Mouse (Mus musculus) liver, embryonic 13.5 days (tissue): ENCODE data around the gene Arhgap20. TPM values are rescaled to one million over a fixed set of nuclear protein-coding genes. Genes with fewer than 3 reads are reported as not detected.

Experiments used
- ATAC-seq: fragments of 200-750 bp; cut with Nextera tagmentation; 2 replicates; pipeline ENCODE4 v1.8.0; 2017; ENCODE audit warnings: low read depth, mild to moderate bottlenecking, moderate number of reproducible peaks, moderate library complexity
- DNase-seq: peaks from one replicate; pipeline ENCODE4 v3.0.0; 2022
- H3K27ac ChIP-seq: fragments of 300-500 bp; sonication (generic); 2 replicates; pipeline ENCODE4 v1.5.1; 2015; ENCODE audit warnings: moderate library complexity, mild to moderate bottlenecking, inconsistent platforms
- H3K27me3 ChIP-seq: fragments of 300-500 bp; sonication (generic); 2 replicates; pipeline ENCODE4 v1.6.1; 2015; ENCODE audit warnings: mild to moderate bottlenecking, inconsistent platforms
- H3K36me3 ChIP-seq: fragments of 300-500 bp; sonication (generic); 2 replicates; pipeline ENCODE4 v1.6.1; 2015; ENCODE audit warnings: mild to moderate bottlenecking, inconsistent platforms
- H3K4me1 ChIP-seq: fragments of 300-500 bp; sonication (generic); replicated peaks from 2 replicates; pipeline ENCODE4 v1.6.1; 2015; ENCODE audit warnings: inconsistent platforms
- H3K4me2 ChIP-seq: fragments of 300-500 bp; sonication (generic); 2 replicates; pipeline ENCODE4 v1.6.1; 2015; ENCODE audit warnings: inconsistent platforms, mild to moderate bottlenecking, moderate library complexity
- H3K4me3 ChIP-seq: fragments of 300-500 bp; sonication (generic); replicated peaks from 2 replicates; pipeline ENCODE4 v1.5.1; 2015; ENCODE audit warnings: mild to moderate bottlenecking, inconsistent platforms
- H3K9ac ChIP-seq: fragments of 300-500 bp; sonication (generic); 2 replicates; pipeline ENCODE4 v1.6.1; 2015; ENCODE audit warnings: mild to moderate bottlenecking, inconsistent platforms
- H3K9me3 ChIP-seq: fragments of 300-500 bp; sonication (generic); replicated peaks from 2 replicates; pipeline ENCODE4 v1.6.1; 2016; ENCODE audit warnings: inconsistent platforms
- WGBS: fragments of 180-500 bp; shearing (Covaris S2); methylation state at CpG from one replicate; pipeline ENCODE4 v1.1.7; 2015; ENCODE audit not compliant: insufficient replicate concordance; 5-methylcytosine and 5-hydroxymethylcytosine counted together
- polyA plus RNA-seq: library from polyadenylated mRNA; unstranded; fragments of >200 nt; fragmentation: Nextera tagmentation; extraction: Ambion mirVana; gene quantifications from 2 replicates; pipeline ENCODE4 v1.2.1, GENCODE M21; 2015

Gene Arhgap20
- polyA plus RNA-seq = 0.08 and 0.12 TPM in 2 replicates

GRCm38 (mm10) chr9:51764921-51765416 is at the start of gene Arhgap20:
TSS of gene Arhgap20 (plus strand) at chr9:51765337.
- H3K9me3 ChIP-seq = no peaks in the 10 kb centered on the region
- ATAC-seq = peak; percentile 91
- DNase-seq = peak; percentile 31
- H3K27ac ChIP-seq = no peak within 1 kb of the TSS
- under 1% methylated on average over 63 of the region's 77 CpGs for WGBS
- peaks cover 79% of the 10 kb centered on the region for H3K27me3 ChIP-seq
- peak within 1 kb of the TSS; percentile 61 for H3K4me3 ChIP-seq
- peak within 1 kb of the TSS; percentile 51; the same call in 1 of the 2 replicates for H3K9ac ChIP-seq
- H3K4me1 ChIP-seq = peaks cover 14% of the 10 kb centered on the region
- no peaks in the 10 kb centered on the region for H3K36me3 ChIP-seq
- H3K4me2 ChIP-seq = peak within 1 kb of the TSS; percentile 83

GRCm38 (mm10) chr9:51718793-51719192 is 46.3 kb upstream of the Arhgap20 start:
- Histone ChIP-seq H3K9me3 (no peaks in the 10 kb centered on the region), H3K4me1 (no peaks in the 10 kb centered on the region), H3K36me3 (no peaks in the 10 kb centered on the region), H3K4me3 (no peak overlapping the region), H3K4me2 (no peak overlapping the region), H3K27me3 (no peaks in the 10 kb centered on the region), H3K27ac (no peak overlapping the region), H3K9ac (no peak overlapping the region)
- ATAC-seq = no peak
- no peak for DNase-seq
- 58% methylated on average over 3 of the region's 3 CpGs for WGBS

DNA sequence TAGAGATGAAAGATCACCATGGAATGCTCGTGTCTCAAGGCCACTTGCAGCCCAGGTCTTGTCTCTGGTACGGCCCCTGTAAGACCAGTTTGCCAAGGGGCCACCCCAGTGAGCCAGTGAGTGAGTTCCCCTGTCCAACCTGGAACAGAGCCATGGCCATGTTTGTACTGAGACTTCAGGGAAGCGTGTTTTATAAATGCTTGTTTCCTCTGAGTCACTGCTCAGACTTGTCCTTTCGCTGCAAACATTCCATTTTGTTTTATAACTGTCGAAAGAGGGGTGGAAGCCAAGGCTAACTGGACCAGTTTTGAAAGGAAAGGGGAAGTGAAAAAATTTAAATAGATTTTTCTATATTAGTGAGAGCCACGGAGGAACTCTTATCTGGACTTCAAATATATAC is 37.2 kb upstream of the Arhgap20 start:
- WGBS = 39% methylated on average over 6 of the region's 6 CpGs
- ATAC-seq (no peak), DNase-seq (no peak)
- Histone ChIP-seq H3K4me2 (no peak overlapping the region), H3K36me3 (no peaks in the 10 kb centered on the region), H3K4me3 (no peak overlapping the region), H3K27me3 (no peaks in the 10 kb centered on the region), H3K27ac (no peak overlapping the region), H3K9ac (no peak overlapping the region), H3K9me3 (no peaks in the 10 kb centered on the region), H3K4me1 (no peaks in the 10 kb centered on the region)

DNA sequence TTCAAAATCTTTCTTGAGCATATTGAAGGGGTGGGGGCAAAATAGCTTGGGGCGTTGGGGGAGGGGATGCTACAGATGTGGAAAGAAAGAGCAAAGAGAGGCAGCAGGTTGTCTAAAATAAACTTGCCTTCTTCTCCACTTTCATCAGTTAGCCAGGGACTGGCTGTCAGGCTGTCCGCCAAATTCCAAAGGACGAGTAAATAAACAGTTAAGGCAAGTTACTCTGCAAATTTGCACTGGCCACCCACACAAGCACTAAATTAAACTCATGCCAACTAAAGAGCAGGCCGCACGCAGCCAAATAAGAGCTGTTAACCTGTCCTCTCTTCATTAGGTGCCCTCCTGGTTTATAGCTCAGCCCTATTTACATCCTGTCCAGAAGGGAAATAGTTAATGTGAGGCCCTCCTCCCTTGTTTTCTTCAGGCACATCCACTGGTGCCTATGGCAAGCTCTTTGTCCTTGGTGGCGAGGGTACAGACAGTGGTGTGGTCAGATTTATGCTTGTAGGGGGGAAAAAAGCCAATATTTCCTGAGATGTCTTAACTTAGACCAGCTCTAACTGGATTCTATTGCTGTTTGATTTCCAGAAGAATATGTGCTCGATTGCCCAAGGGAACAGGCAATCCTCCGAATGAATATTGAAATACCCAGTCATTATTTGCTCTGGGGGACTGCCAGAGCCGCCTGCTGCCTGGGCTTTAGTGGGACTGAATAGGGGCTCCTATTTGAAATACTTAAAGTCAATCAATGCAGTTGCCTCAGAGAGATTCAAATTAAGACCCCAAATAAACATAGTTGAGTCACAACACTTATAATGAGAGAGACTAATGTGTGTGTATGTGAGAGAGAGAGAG is 29.7 kb upstream of the Arhgap20 start:
- H3K4me1 ChIP-seq = no peaks in the 10 kb centered on the region
- H3K27me3 ChIP-seq = no peaks in the 10 kb centered on the region
- no peak overlapping the region for H3K4me3 ChIP-seq
- ATAC-seq (peak; percentile 50), DNase-seq (no peak)
- no peak overlapping the region for H3K4me2 ChIP-seq
- no peak overlapping the region for H3K9ac ChIP-seq
- no peaks in the 10 kb centered on the region for H3K9me3 ChIP-seq
- 48% methylated on average over 9 of the region's 9 CpGs for WGBS
- no peak overlapping the region; the same call in 1 of the 2 replicates for H3K27ac ChIP-seq
- H3K36me3 ChIP-seq = no peaks in the 10 kb centered on the region

DNA sequence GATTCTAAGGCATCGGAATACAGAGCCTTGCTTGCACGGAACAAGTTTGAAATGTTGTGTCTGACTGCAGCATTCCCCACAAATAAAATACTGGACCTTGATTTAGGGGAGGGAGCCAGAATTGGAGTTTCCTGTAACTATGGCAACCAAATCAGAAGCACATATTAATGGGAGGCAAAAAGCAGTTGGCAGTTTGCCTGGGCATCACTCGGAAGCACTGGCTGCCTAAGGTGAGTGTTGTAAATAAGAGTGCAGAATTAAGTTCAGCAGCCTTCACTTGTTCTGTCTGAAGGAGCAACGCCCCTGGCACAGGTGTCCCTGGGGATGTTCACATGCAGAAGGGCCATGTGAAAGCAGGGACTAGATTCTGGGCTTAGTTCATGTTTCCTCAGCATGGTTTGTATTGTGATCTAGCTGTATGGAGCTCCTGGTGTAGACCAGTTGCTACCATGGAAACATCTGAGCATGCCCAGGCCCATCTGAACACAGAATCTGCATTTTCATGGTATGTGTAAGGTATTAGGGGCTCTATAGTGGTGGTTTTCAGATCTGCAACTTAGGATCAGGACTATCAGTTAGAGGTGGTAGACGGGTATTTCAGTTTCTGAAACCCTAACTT is 28.3 kb upstream of the Arhgap20 start:
- Histone ChIP-seq H3K27me3 (no peaks in the 10 kb centered on the region), H3K36me3 (no peaks in the 10 kb centered on the region), H3K4me2 (no peak overlapping the region), H3K4me3 (no peak overlapping the region), H3K4me1 (no peaks in the 10 kb centered on the region), H3K9ac (no peak overlapping the region), H3K9me3 (no peaks in the 10 kb centered on the region), H3K27ac (no peak overlapping the region)
- 55% methylated on average over 5 of the region's 5 CpGs for WGBS
- ATAC-seq (no peak), DNase-seq (no peak)

- no peaks in the 10 kb centered on the region for H3K4me1 ChIP-seq
- no peaks in the 10 kb centered on the region for H3K27me3 ChIP-seq
- H3K4me3 ChIP-seq = no peak overlapping the region
- H3K9ac ChIP-seq = no peak overlapping the region
- 66% methylated on average over 9 of the region's 9 CpGs for WGBS
- H3K4me2 ChIP-seq = no peak overlapping the region
- ATAC-seq (no peak), DNase-seq (no peak)
- H3K9me3 ChIP-seq = no peaks in the 10 kb centered on the region
- no peaks in the 10 kb centered on the region for H3K36me3 ChIP-seq
- no peak overlapping the region for H3K27ac ChIP-seq
Measured at GRCm38 (mm10) chr9:51738349-51738748, 26.8 kb upstream of the Arhgap20 start.

DNA sequence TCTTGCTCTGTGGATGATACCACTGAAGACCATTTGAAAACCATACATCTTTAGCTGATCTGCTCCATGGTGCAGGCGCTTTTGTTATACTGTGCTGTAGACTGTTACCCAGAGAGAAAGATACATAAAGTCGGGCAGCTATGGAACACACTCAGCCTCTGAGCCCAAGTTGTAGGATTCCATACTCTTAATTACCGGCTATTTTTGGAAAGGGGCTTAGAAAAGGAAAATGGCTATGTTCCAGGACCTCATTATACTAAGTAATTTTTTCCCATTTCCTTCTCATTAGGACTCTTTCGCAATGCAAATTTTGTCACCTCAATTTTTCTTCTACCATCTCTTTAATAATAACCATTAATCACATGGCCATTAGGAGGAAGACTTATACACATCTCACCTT is 25.3 kb upstream of the Arhgap20 start:
- no peaks in the 10 kb centered on the region for H3K4me1 ChIP-seq

DNA sequence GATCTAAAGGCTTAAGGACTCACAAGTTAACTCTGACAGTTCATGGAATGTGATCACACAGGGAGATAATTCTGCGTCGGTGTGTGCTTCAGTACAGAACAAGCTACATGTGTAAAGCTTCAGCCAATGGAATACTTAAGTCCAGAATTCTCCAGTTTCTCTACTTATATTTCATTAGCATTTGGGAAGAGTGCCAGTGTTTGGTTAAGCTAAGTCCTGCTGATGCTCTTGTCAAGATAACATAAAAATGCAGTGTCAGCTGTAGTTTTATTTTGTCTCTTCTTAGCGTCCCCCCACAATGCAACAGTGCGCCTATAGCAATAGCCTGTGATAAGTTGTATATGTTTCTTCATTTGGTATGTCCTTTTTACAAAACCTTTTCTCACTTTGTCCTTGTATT is 15.0 kb upstream of the Arhgap20 start:
- WGBS = 72% methylated on average over 4 of the region's 4 CpGs
- DNase-seq = no peak
- no peak overlapping the region for H3K27ac ChIP-seq

More for the DNA sequence above, 25.3 kb upstream of the Arhgap20 start:
- Histone ChIP-seq H3K36me3 (no peaks in the 10 kb centered on the region), H3K9ac (no peak overlapping the region), H3K4me2 (no peak overlapping the region), H3K27me3 (no peaks in the 10 kb centered on the region), H3K4me3 (no peak overlapping the region), H3K27ac (no peak overlapping the region), H3K9me3 (no peaks in the 10 kb centered on the region)
- no peak for ATAC-seq
- no peak for DNase-seq
- 71% methylated on average over 4 of the region's 4 CpGs for WGBS

GRCm38 (mm10) chr9:51761003-51761402 is 4.1 kb upstream of the Arhgap20 start:
- no peak overlapping the region for H3K27ac ChIP-seq
- ATAC-seq (no peak), DNase-seq (no peak)
- WGBS = 39% methylated on average over 2 of the region's 2 CpGs
- H3K9ac ChIP-seq = no peak overlapping the region
- H3K9me3 ChIP-seq = no peaks in the 10 kb centered on the region
- no peak overlapping the region for H3K4me2 ChIP-seq
- peaks cover 13% of the 10 kb centered on the region for H3K4me1 ChIP-seq
- no peaks in the 10 kb centered on the region for H3K36me3 ChIP-seq
- peaks cover 53% of the 10 kb centered on the region for H3K27me3 ChIP-seq
- no peak overlapping the region for H3K4me3 ChIP-seq

More for the DNA sequence above, 15.0 kb upstream of the Arhgap20 start:
- ATAC-seq = no peak
- Histone ChIP-seq H3K9ac (no peak overlapping the region), H3K27me3 (no peaks in the 10 kb centered on the region), H3K4me1 (no peaks in the 10 kb centered on the region), H3K36me3 (no peaks in the 10 kb centered on the region), H3K4me3 (no peak overlapping the region), H3K4me2 (no peak overlapping the region), H3K9me3 (no peaks in the 10 kb centered on the region)

DNA sequence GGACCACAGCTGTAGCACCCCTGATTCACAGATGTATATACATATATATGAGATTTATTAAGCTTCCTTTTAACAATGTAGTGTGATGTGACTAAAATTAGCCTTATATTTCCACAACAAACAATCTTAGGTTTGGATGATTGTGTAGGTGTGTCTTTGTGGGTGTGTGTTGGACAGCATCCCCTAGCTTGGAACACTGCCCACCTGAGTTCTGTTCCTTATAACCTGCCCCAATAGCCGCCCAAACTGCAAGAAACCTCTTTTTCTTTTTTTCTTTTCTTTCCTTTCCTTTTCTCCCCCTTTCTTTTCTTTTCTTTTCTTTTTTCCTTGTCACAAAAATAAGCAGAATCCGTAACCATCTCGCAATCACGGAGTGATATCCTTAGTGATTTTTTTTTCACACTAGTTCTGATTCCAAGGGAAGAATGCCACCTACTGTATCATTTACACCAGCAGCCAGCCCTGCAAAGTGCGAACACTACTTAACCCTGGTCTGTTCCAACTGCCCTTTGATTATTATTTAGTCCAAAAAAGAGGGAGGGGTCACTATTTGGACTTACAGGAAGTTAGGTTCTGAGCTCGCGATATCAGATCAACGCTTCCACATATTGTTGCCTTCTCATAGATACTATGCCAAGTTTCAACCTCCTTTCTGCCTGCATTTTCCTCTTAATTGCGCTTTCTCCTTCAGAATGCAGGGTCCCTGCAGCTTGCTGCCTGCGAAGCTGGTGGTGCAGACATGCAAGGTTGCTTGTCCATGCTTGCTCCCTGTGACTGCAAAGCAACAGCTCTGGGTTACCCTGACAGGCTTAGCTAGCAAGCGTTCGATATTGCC is 879 bp upstream of the Arhgap20 start:
- no peak for DNase-seq
- Histone ChIP-seq H3K4me2 (peak overlapping the region; percentile 83), H3K36me3 (no peaks in the 10 kb centered on the region), H3K4me3 (peak overlapping the region; percentile 61), H3K9me3 (no peaks in the 10 kb centered on the region), H3K9ac (peak overlapping the region; percentile 51; the same call in 1 of the 2 replicates), H3K4me1 (peaks cover 14% of the 10 kb centered on the region), H3K27ac (no peak overlapping the region), H3K27me3 (peaks cover 79% of the 10 kb centered on the region)
- 0 out of 2 replicates have a peak, but pooled peaks have one; percentile 5 for ATAC-seq
- 6% methylated on average over 12 of the region's 12 CpGs for WGBS
